Mouse (Mus musculus) cortical plate, adult 2 months (tissue): ENCODE measurements around the gene Olfr1368.

ENCODE experiments used
- CTCF ChIP-seq: fragments of 200-500 bp; IDR thresholded peaks from 2 replicates; pipeline ENCODE4 v1.5.1; 2011; ENCODE audit warnings: mild to moderate bottlenecking, control low read depth, low read length; ENCODE audit not compliant: insufficient read depth; ENCODE audit errors: extremely low read depth
- POLR2A ChIP-seq: fragments of 200-500 bp; IDR thresholded peaks from 2 replicates; pipeline ENCODE4 v1.6.1; 2011; ENCODE audit warnings: mild to moderate bottlenecking, low read length, control low read depth; ENCODE audit not compliant: insufficient read depth; ENCODE audit errors: extremely low read depth

- TF ChIP-seq POLR2A (no peak), CTCF (no peak)
Measured at GRCm38 (mm10) chr13:21173072-21173471, 27.4 kb upstream of the Olfr1368 start.
